Mouse (Mus musculus) heart, adult 2 months (tissue): Measurements from ENCODE around the gene Arhgef1.

Experiments used
- CTCF ChIP-seq: fragments of 200-600 bp; IDR thresholded peaks from 2 replicates; pipeline ENCODE4 v1.8.1; 2022; ENCODE audit warnings: antibody characterized with exemption, mild to moderate bottlenecking, moderate library complexity
- EP300 ChIP-seq: fragments of 200-500 bp; IDR thresholded peaks from 2 replicates; pipeline ENCODE4 v1.6.1; 2011; ENCODE audit warnings: low read depth, low read length, control low read depth; ENCODE audit not compliant: insufficient read depth
- POLR2A ChIP-seq: fragments of 200-500 bp; IDR thresholded peaks from 2 replicates; pipeline ENCODE4 v1.6.1; 2011; ENCODE audit warnings: mild to moderate bottlenecking, low read depth, low read length, control low read depth; ENCODE audit not compliant: insufficient read depth

DNA sequence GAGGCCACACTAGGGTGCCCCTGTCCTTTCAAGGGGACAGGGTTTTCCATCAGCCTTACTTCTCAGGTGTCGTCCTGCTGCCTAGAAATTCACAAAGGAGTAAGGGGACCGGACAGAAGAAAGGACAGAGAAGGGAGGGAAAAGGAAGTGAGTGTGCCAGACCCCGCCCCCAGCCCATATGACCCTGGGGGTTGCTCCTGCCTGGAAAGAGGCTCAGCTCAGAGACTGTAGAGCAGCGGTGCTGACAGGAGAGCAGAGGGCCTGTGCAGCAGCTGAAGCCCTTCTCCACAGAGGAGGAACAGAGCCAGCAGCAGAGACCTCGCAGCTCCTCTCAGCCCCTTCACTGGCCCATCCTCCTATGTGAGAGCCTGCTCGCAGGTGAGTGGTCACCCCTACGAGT is 49.0 kb upstream of the Arhgef1 start:
- TF ChIP-seq CTCF = no peak
- no peak for TF ChIP-seq EP300
- no peak for TF ChIP-seq POLR2A
